Mouse (Mus musculus): ENCODE measurements around the gene Cyp2t4.

Gene Cyp2t4

DNA sequence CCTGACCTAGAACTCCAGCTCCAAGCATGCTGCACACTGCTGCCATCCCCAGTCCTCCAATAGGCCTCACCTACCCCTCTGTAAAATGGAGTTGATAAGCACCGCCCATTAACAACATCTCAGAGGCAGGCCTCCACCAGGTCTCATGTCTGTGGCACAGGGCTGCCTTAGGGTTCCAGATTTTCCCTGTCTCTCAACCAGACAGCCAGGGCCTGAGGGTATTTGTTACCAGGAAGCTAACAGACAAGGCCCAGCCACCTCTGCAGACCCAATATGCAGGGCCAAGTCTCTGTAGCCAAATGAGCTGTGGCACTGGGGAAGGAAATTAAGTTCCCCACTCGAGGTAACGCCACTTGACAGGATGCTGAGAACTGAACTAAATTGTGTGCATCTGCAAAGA, 7.4 kb downstream of the Cyp2t4 start:
- in situ Hi-C loops (cut with MboI, MseI) = no loop called here

- in situ Hi-C loops (cut with MboI, MseI) = no loop called here
Observed at GRCm38 (mm10) chr7:27161744-27162143, 8.2 kb downstream of the Cyp2t4 start.

- in situ Hi-C loops (cut with MboI, MseI) = no loop called here
Observed at GRCm38 (mm10) chr7:27162780-27163449, 9.4 kb downstream of the Cyp2t4 start.

GRCm38 (mm10) chr7:27163450-27163805, 9.9 kb downstream of the Cyp2t4 start:
- in situ Hi-C loops (cut with MboI, MseI) = no loop called here

DNA sequence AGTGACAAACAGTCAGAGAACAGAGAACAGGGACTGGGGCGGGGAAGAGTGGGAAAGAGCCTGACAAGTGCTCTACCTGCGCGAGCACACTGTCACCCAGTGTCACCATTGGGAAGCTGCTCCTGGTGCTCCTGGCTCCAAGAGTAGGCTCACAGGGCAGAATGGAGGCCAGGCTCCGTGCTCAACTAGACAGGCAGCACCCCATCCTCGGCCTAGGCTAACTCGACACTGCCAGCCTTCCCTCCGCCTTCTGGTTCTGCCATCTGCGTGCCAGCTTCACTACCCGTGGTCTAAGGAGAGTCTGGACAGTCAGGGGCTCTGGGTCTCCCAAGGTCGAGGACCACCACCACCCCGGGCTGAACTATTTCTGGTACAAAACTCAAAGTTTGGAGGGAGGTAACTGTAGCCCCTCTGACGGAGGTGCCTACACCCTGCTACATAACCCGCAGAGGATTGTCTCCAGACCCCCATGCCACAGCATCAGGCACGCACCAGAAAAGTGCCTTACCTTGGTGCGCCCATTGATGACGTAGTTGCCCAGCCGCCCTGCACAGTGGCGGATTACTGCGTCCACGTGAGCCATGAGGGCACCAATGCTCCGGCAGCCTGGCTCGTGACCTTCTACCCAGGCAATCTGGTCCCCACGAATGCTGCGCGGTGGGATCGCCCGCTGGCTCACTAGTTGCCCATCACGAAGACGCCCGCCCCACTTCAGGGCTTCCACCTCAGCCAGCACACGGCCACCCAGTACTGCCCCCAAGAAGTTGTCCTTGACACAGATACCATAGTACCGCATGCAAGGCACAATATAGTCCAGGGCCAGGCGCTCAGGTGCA, 10.8 kb downstream of the Cyp2t4 start:
- in situ Hi-C loops (cut with MboI, MseI) = no loop called here

DNA sequence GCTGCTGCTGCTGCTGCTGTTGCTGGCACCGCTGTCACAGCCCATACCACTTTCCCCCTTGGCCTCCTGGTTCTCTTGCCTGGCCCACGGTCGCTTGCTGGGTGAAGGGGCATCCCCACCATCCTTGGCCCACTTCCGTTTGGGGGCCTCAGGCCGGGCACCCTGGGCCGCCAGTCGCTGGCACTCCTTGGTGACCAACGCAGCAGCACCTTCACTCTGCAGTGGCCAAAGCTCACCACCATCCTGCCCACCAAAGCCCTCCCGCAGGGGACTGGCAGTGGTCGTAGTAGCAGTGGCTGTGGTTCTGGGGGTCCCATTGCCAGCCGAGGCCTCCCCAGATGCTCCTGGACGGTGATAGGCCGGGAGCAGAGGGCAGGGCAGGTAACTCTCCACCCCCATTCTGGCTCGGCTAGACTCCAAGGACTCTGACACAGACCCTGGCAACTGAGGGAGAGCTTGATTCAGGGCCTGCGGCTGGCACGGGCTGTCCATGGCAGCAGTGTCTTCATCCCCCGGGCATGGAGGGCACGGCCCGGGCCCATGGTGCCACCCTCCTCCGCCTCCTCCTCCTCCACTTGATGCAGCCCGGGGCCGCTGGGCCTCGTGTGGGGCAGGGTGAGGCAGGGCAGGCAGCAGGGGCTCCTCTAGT, 11.6 kb downstream of the Cyp2t4 start:
- in situ Hi-C loops (cut with MboI, MseI) = no loop called here

GRCm38 (mm10) chr7:27165696-27166095, 12.2 kb downstream of the Cyp2t4 start:
- in situ Hi-C loops (cut with MboI, MseI) = no loop called here

DNA sequence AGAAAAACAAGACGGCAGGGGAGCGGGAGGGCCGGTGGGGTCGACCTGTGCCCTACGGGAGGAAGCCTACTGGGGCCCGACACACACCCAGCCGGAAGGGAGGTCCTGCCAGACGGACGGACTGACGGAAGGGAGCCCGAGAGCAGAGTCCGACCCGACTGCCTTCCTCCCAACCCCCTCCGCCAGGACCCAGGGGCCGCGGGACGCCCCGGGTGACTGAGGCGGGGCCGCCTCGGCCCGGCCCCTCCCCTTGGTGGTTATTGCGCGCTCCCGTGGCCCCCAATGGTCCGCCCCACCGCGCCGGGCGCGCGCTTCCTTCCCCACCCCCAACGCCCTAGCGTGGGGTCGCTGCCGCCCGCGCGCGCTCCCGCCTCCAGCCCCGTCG, 12.7 kb downstream of the Cyp2t4 start:
- in situ Hi-C loops (cut with MboI, MseI) = no loop called here

DNA sequence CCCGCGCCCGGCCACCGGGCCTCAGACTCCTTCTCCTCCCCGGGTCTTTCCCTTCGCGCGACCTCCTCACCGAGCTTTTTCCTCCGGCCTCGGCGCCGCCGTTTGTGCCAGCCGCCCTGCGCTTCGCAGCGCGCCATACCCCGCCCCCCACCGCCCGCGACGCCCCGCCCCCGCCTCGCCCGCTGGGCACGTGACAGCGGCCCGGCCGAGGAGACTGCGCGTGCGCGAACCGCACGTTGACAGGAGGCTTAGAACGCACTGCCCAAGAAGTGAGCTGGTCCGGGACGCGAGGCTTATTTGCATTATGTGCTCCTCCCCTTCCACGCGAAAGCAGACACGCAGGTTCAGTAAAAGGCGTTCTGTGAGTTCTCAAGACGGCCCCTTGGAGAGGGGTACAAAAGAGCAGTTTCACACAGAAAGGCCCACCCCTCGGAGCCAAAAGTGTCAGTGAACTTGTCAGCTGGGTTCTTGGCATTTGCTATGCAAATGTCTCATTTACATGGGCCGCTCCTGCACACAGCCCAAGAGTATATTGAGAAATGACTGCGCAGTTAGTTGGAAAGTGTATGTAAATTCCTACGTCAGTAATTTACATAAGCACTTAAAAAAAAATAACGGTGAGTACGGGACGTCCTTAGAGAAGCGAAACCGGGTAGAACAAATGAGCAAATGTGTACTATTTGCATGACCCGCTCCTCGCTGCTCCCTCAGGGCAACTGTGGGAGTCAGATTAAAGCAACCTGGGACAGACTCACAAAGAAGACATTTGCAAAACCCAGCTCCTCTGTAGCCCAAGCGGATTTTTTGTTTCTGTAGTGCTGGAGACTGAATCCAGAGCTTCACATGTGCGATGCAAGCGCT, 13.3 kb downstream of the Cyp2t4 start, which contains the start of gene Egln2:
Egln2 (minus strand) TSS at position 189 of the 861 bp plus-strand sequence.
- in situ Hi-C loops (cut with MboI, MseI) = no loop called here

GRCm38 (mm10) chr7:27167475-27168094, 14.1 kb downstream of the Cyp2t4 start:
- in situ Hi-C loops (cut with MboI, MseI) = no loop called here

DNA sequence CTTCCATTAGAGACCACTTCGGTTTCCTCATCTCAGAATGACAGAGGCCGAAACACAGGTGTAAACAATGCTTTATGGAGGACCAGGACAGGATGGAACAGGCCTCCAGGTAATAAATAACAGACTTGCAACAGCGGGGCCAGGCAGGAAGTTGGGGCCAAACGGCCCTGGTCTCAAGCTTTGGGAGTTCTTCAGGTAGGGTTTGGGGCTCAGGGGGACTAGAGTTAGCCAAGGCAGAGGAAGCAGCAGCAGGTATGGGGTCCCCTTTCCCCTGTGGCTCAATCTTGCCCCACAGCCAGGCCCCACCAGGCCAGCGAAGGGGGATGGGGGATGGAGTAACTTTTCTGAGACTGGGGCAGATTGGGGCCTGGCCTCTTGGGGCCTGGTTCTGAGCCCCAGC, 14.9 kb downstream of the Cyp2t4 start:
- in situ Hi-C loops (cut with MboI, MseI) = no loop called here

GRCm38 (mm10) chr7:27170981-27171380, 17.5 kb downstream of the Cyp2t4 start:
- in situ Hi-C loops (cut with MboI, MseI) = loop anchor here (10.0 kb wide), 1 partner anchor 64 kb away; the partner anchor contains the start of gene Coq8b

GRCm38 (mm10) chr7:27174496-27174895, 21.0 kb downstream of the Cyp2t4 start:
- in situ Hi-C loops (cut with MboI, MseI) = loop anchor here (10.0 kb wide), 1 partner anchor 60 kb away; the partner anchor contains the start of gene Coq8b

GRCm38 (mm10) chr7:27174896-27175295, 21.4 kb downstream of the Cyp2t4 start:
- in situ Hi-C loops (cut with MboI, MseI) = loop anchor here (10.0 to 25.0 kb wide), 2 partner anchors 60 to 1438 kb away; partner anchors contain the start of gene Coq8b

DNA sequence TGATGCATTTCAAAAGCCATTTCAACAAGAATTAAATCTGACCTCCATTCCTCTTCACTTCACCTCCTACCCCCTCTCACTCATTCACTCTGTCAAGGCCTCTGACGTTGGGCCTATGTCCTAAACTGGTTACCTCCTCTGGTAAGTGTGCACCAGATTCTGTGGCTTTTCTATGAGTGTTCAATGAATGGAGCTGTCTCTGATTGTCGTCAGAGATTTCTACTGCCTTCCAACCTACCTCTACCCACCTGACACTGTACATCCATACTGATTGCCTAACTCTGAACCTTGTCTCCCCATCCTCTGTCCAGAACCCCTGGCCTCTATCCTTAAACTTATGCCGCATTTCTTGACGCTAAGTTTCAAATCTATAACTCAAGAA, 24.4 kb downstream of the Cyp2t4 start:
- in situ Hi-C loops (cut with MboI, MseI) = loop anchor here (10.0 to 25.0 kb wide), 2 partner anchors 57 to 1441 kb away; partner anchors contain the start of gene Coq8b

DNA sequence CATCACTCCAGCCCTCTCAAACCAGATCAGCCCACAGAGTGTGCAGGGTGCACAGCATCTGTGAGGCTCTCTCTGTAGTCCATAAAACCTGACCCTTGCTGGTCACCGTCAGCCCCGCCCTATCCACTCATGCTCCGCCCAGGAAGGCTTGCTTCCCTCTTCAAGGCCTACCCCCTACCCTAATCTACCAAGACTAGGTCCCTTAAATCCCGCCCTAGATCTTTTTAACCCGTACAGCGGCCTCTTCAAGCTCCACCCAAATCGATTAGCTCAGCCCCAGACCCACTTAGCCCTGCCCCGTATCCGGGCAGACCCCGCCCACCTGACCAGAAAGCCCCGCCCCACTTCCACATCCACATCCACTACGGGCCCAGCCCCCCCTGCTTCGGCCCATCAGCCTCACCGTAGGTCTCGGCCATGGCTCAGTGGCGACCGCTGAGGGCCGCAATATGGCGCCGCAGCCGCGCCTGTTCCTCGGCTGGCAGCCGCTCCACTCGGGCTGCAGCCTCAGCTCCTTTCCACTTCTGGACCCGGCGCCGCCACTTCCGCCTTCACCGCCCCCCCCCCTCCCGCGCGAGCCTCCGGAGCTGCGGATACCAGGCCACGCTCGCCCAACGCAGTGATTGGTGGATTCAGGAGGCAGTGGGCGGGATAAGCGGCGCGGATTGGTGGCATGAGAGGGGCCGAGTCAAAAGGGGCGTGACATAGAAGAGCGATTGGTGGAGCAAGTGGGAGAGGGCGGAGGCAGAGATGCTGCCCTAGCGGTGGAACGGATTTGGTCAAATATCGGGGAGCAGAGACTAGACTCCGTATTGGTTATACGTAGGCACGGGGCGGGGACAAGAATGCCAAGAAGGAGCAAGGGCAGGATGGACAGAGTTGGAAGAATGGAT, 25.1 kb downstream of the Cyp2t4 start, which contains the start of gene Rab4b:
Rab4b (minus strand) TSS at position 573 of the 893 bp plus-strand sequence.
- in situ Hi-C loops (cut with MboI, MseI) = loop anchor here (10.0 to 25.0 kb wide), 2 partner anchors 56 to 1441 kb away; partner anchors contain the start of gene Coq8b

DNA sequence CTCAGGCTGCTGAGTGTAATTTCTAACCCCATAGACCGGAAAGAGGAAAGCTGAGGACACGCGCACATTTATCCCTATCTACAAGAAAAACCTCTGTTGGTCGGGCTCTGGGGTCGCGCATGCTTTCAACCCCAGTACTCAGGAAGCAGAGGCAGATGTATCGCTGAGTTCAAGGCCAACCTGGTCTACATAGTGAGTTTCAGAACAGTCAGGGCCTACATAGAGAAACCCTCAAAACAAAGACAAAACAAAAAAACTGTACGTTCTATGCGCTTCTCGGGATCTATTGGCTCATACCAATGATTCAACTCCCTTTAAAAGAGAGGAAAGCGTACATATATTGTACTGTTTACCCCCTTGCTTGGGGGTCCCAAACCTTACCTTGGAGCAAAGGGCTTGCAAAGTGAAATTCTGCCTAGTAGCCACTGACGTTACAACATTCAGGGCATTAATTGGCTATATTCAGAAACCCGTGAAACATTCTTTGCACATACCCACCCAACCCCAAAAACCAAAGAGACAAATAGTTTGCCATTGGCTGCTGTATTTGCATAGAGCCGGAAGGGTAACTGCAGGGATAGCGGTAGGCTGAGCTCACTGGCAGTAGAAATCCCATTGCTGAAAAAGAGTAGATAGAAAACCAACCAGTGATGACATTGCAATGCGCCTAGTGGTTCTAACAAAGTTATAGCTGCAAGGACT, 25.9 kb downstream of the Cyp2t4 start:
- in situ Hi-C loops (cut with MboI, MseI) = loop anchor here (10.0 to 25.0 kb wide), 2 partner anchors 55 to 1442 kb away; partner anchors contain the start of gene Coq8b

DNA sequence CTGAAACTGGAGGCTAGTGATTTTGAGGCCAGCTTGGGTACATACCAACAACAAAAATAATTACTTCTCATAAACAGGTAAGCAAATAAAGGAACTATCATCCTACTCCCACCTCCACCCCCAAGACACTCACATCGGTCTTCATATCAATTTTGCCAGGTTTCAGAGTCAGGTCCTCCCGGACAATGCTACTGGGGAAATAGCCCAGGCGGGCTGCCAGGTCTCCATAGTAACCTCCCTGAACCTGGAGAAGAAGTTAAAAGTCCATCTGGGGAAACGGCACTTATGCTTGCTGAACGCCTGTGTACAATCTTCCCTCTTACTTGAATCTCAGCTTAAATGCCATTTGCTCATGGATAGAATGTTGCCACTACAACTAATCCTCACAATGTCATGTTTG, 26.5 kb downstream of the Cyp2t4 start:
- in situ Hi-C loops (cut with MboI, MseI) = loop anchor here (25.0 kb wide), 1 partner anchor 1443 kb away; no protein-coding TSS in a partner anchor

Data from T-helper 2 cell (primary cell).